Mouse (Mus musculus) heart, adult 2 months (tissue): ENCODE measurements around the gene Fam78a. TPM values are rescaled to one million over a fixed set of nuclear protein-coding genes. Genes with fewer than 3 reads are reported as not detected.

ENCODE experiments used
- DNase-seq, 2 experiments: peaks; one replicate each; pipeline ENCODE4 v3.0.0; 2021
- H3K27ac ChIP-seq: fragments of 200-600 bp; 2 replicates; pipeline ENCODE4 v1.8.1; 2022
- H3K27me3 ChIP-seq: fragments of 200-500 bp; 2 replicates; pipeline ENCODE4 v1.6.1; 2012; ENCODE audit warnings: mild to moderate bottlenecking, low read length, inconsistent platforms, mixed read lengths; ENCODE audit not compliant: control insufficient read depth, insufficient read depth
- H3K36me3 ChIP-seq: fragments of 200-500 bp; 2 replicates; pipeline ENCODE4 v1.6.1; 2012; ENCODE audit warnings: low read length, inconsistent platforms; ENCODE audit not compliant: control insufficient read depth, insufficient read depth
- H3K4me1 ChIP-seq: fragments of 200-500 bp; 2 replicates; pipeline ENCODE4 v1.6.1; 2011; ENCODE audit warnings: low read length; ENCODE audit not compliant: control insufficient read depth, insufficient read depth
- H3K4me3 ChIP-seq: fragments of 200-600 bp; 2 replicates; pipeline ENCODE4 v1.8.1; 2022
- H3K79me2 ChIP-seq: fragments of 200-500 bp; replicated peaks from 2 replicates; pipeline ENCODE4 v1.6.1; 2012; ENCODE audit warnings: mild to moderate bottlenecking, inconsistent platforms, low read length, moderate library complexity, mixed read lengths; ENCODE audit not compliant: control insufficient read depth, insufficient read depth
- H3K9ac ChIP-seq: fragments of 200-500 bp; 2 replicates; pipeline ENCODE4 v1.6.1; 2012; ENCODE audit warnings: low read depth, mild to moderate bottlenecking, control low read depth, inconsistent platforms, low read length, mixed read lengths
- CTCF ChIP-seq: fragments of 200-600 bp; IDR thresholded peaks from 2 replicates; pipeline ENCODE4 v1.8.1; 2022; ENCODE audit warnings: antibody characterized with exemption, mild to moderate bottlenecking, moderate library complexity
- EP300 ChIP-seq: fragments of 200-500 bp; IDR thresholded peaks from 2 replicates; pipeline ENCODE4 v1.6.1; 2011; ENCODE audit warnings: low read depth, low read length, control low read depth; ENCODE audit not compliant: insufficient read depth
- POLR2A ChIP-seq: fragments of 200-500 bp; IDR thresholded peaks from 2 replicates; pipeline ENCODE4 v1.6.1; 2011; ENCODE audit warnings: mild to moderate bottlenecking, low read depth, low read length, control low read depth; ENCODE audit not compliant: insufficient read depth
- WGBS: fragments of 180-500 bp; shearing (Covaris S2); methylation state at CpG from one replicate; pipeline ENCODE4 v1.1.7; 2018; 5-methylcytosine and 5-hydroxymethylcytosine counted together
- intact Hi-C: fragments of 180-260 bp; cut with DNase I; formaldehyde crosslinking; loops from one replicate; pipeline ENCODE4 v1.15.1; 2025
- polyA plus RNA-seq: library from polyadenylated mRNA; depleted of rRNA; stranded (reverse); fragments of >200 nt; gene quantifications from 2 replicates; pipeline ENCODE4 v1.2.3, GENCODE M21; 2012
- total RNA-seq, 2 experiments: library from RNA; stranded (reverse); gene quantifications; 2 replicates each; pipeline ENCODE4 v1.2.3; 2021

Fam78a gene
- total and polyA plus RNA-seq, 3 experiments, result 15.9 to 19.1 (median 18.7) TPM

GRCm38 (mm10) chr2:32105117-32105913 is 20.7 kb upstream of the Fam78a start:
- intact Hi-C loops, result no loop called here
- Histone ChIP-seq H3K4me3 (no peak overlapping the region), H3K4me1 (no peaks in the 10 kb centered on the region; the same call in 1 of the 2 replicates), H3K36me3 (no peaks in the 10 kb centered on the region), H3K79me2 (no peaks in the 10 kb centered on the region), H3K9ac (no peak overlapping the region; the same call in 1 of the 2 replicates), H3K27ac (peak overlapping the region; percentile 41), H3K27me3 (no peaks in the 10 kb centered on the region)
- TF ChIP-seq EP300 (0 out of 2 replicates have a peak, but pooled peaks have one; percentile 18), CTCF (no peak)
- 65% methylated on average over 16 of the region's 16 CpGs for WGBS
- peak in 1 of 2 experiments; percentile 51 for DNase-seq

- no peak overlapping the region for H3K4me3 ChIP-seq
- intact Hi-C loops, result no loop called here
- H3K4me1 ChIP-seq, result no peaks in the 10 kb centered on the region; the same call in 1 of the 2 replicates
- TF ChIP-seq POLR2A, result no peak
- no peak for TF ChIP-seq EP300
- TF ChIP-seq CTCF, result no peak
- no peak overlapping the region for H3K9ac ChIP-seq
- WGBS, result 47% methylated on average over 7 of the region's 7 CpGs
- H3K36me3 ChIP-seq, result no peaks in the 10 kb centered on the region
- no peak overlapping the region for H3K27ac ChIP-seq
- H3K27me3 ChIP-seq, result no peaks in the 10 kb centered on the region
- H3K79me2 ChIP-seq, result no peaks in the 10 kb centered on the region
- no peak for DNase-seq
Observed at GRCm38 (mm10) chr2:32104122-32104521, 19.5 kb upstream of the Fam78a start.

- no peaks in the 10 kb centered on the region for H3K79me2 ChIP-seq
- no peak for TF ChIP-seq POLR2A
- TF ChIP-seq CTCF, result no peak
- TF ChIP-seq EP300, result no peak
- H3K4me3 ChIP-seq, result no peak overlapping the region
- H3K4me1 ChIP-seq, result no peaks in the 10 kb centered on the region; the same call in 1 of the 2 replicates
- intact Hi-C loops, result no loop called here
- no peaks in the 10 kb centered on the region for H3K27me3 ChIP-seq
- WGBS, result 71% methylated on average over 7 of the region's 7 CpGs
- no peak for DNase-seq
- no peaks in the 10 kb centered on the region for H3K36me3 ChIP-seq
- H3K9ac ChIP-seq, result no peak overlapping the region
- H3K27ac ChIP-seq, result no peak overlapping the region
Observed at GRCm38 (mm10) chr2:32103557-32103956, 18.9 kb upstream of the Fam78a start.

- Histone ChIP-seq H3K27ac (no peak overlapping the region), H3K4me1 (no peaks in the 10 kb centered on the region; the same call in 1 of the 2 replicates), H3K79me2 (no peaks in the 10 kb centered on the region), H3K36me3 (no peaks in the 10 kb centered on the region), H3K4me3 (no peak overlapping the region), H3K27me3 (no peaks in the 10 kb centered on the region), H3K9ac (no peak overlapping the region)
- TF ChIP-seq CTCF, result no peak
- TF ChIP-seq EP300, result no peak
- no peak for TF ChIP-seq POLR2A
- intact Hi-C loops, result no loop called here
- WGBS, result 74% methylated on average over 5 of the region's 5 CpGs
- DNase-seq, result no peak
Observed at GRCm38 (mm10) chr2:32102944-32103343, 18.3 kb upstream of the Fam78a start.

GRCm38 (mm10) chr2:32096122-32096420 is 11.4 kb upstream of the Fam78a start:
- H3K4me3 ChIP-seq, result peak overlapping the region; percentile 63
- peak overlapping the region; percentile 68 for H3K9ac ChIP-seq
- peak in 1 of 2 experiments; percentile 44 for DNase-seq
- WGBS, result 58% methylated on average over 10 of the region's 10 CpGs
- H3K4me1 ChIP-seq, result peaks cover 4% of the 10 kb centered on the region
- intact Hi-C loops, result no loop called here
- TF ChIP-seq EP300, result no peak
- no peak for TF ChIP-seq CTCF
- no peak for TF ChIP-seq POLR2A
- no peaks in the 10 kb centered on the region for H3K79me2 ChIP-seq
- no peaks in the 10 kb centered on the region for H3K27me3 ChIP-seq
- no peaks in the 10 kb centered on the region; the same call in 1 of the 2 replicates for H3K36me3 ChIP-seq
- H3K27ac ChIP-seq, result peak overlapping the region; percentile 81

GRCm38 (mm10) chr2:32095351-32096121 is 10.9 kb upstream of the Fam78a start, which contains the start of gene Plpp7:
Plpp7 (plus strand) TSS chr2:32095528.
- intact Hi-C loops, result no loop called here
- no peaks in the 10 kb centered on the region for H3K79me2 ChIP-seq
- no peaks in the 10 kb centered on the region for H3K27me3 ChIP-seq
- no peak for TF ChIP-seq CTCF
- peak; percentile 58; the same call in 1 of the 2 replicates for TF ChIP-seq EP300
- TF ChIP-seq POLR2A, result no peak; the same call in none of the 2 replicates
- H3K27ac ChIP-seq, result peak within 1 kb of the TSS; percentile 81
- peak within 1 kb of the TSS; percentile 63 for H3K4me3 ChIP-seq
- H3K9ac ChIP-seq, result peak within 1 kb of the TSS; percentile 68
- H3K36me3 ChIP-seq, result no peaks in the 10 kb centered on the region; the same call in 1 of the 2 replicates
- DNase-seq, result peak; percentile 81 to 87
- peaks cover 4% of the 10 kb centered on the region for H3K4me1 ChIP-seq
- 29% methylated on average over 22 of the region's 22 CpGs for WGBS
